Mouse (Mus musculus): ENCODE measurements around the gene Tet2. TPM values are rescaled to one million over a fixed set of nuclear protein-coding genes. Genes with fewer than 3 reads are reported as not detected.

The Tet2 gene
- polyA plus RNA-seq, 1 experiment from 2014 or later: 19.7 TPM

- Histone ChIP-seq H3K4me3 (ENCODE audit: low read depth, low read length) (no peak overlapping the region), H3K36me3 (ENCODE audit: control insufficient read depth, insufficient read depth, low read length) (no peaks in the 10 kb centered on the region), H3K9me3 (ENCODE audit: control insufficient read depth, low read length) (no peaks in the 10 kb centered on the region), H3K27ac (ENCODE audit: low read depth) (no peak overlapping the region), H3K27me3 (replicated peaks; ENCODE audit: control insufficient read depth, insufficient read depth, low read length) (no peaks in the 10 kb centered on the region), H3K4me1 (replicated peaks; ENCODE audit: control insufficient read depth, insufficient read depth, low read length) (no peaks in the 10 kb centered on the region), H3K9ac (ENCODE audit: low read length) (no peak overlapping the region), H3K4me2 (ENCODE audit: low read length) (no peak overlapping the region)
- 90% methylated on average over 6 of the region's 6 CpGs for WGBS
- DNase-seq (ENCODE audit: low spot score) (no peak), ATAC-seq (replicated peaks; ENCODE audit: low FRiP score, low TSS enrichment, low read depth) (no peak)
Measured at GRCm38 (mm10) chr3:133435141-133435773, 109.7 kb downstream of the Tet2 start.

DNA sequence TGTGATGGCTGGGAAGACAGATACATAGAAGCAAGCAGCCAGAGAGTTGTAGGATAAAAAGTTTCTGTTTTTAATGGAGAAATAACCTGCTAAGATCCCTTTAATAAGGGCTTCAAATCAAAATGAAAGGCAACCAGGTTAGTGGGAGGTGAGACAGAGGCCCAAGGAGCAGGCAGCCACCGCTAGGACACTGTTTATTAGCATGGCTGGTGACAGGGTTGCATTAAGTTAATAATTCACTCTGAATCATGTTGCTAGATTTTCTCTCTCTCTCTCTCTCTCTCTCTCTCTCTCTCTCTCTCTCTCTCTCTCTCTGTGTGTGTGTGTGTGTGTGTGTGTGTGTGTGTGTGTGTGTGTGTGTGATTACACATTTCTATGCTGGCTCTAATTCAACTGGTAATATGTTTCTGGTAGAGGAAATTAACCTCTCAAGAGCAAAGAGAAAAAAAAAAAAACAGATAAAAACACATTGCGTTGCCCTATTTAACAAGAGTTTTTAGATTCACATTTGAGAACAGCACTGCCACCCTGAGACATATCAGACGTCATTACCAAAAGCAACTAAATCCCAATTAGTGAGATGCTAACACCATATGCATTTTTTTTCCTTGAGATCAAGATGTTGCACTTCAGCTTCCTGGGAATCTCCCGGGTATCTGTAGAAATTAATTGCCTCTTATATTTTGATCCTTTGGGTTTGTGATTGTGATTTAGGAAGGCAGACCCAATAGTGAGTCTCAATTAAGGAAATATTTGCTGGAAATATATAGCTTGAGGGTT is 115.4 kb downstream of the Tet2 start:
- no peak overlapping the region for H3K27ac ChIP-seq (ENCODE audit: low read depth)
- no peak overlapping the region for H3K4me3 ChIP-seq (ENCODE audit: low read depth, low read length)
- no peaks in the 10 kb centered on the region for H3K36me3 ChIP-seq (ENCODE audit: control insufficient read depth, insufficient read depth, low read length)
- no peaks in the 10 kb centered on the region for H3K4me1 ChIP-seq (replicated peaks; ENCODE audit: control insufficient read depth, insufficient read depth, low read length)
- H3K9ac ChIP-seq (ENCODE audit: low read length): no peak overlapping the region
- ATAC-seq (replicated peaks; ENCODE audit: low FRiP score, low TSS enrichment, low read depth) (no peak), DNase-seq (ENCODE audit: low spot score) (no peak)
- H3K9me3 ChIP-seq (ENCODE audit: control insufficient read depth, low read length): no peaks in the 10 kb centered on the region
- WGBS: 80% methylated on average over 4 of the region's 4 CpGs
- H3K27me3 ChIP-seq (replicated peaks; ENCODE audit: control insufficient read depth, insufficient read depth, low read length): no peaks in the 10 kb centered on the region
- H3K4me2 ChIP-seq (ENCODE audit: low read length): no peak overlapping the region

- no peak overlapping the region for H3K9ac ChIP-seq (ENCODE audit: low read length)
- H3K4me3 ChIP-seq (ENCODE audit: low read depth, low read length): no peak overlapping the region
- WGBS: 82% methylated on average over 4 of the region's 4 CpGs
- ATAC-seq (replicated peaks; ENCODE audit: low FRiP score, low TSS enrichment, low read depth) (no peak), DNase-seq (ENCODE audit: low spot score) (no peak)
- H3K4me1 ChIP-seq (replicated peaks; ENCODE audit: control insufficient read depth, insufficient read depth, low read length): no peaks in the 10 kb centered on the region
- H3K9me3 ChIP-seq (ENCODE audit: control insufficient read depth, low read length): no peaks in the 10 kb centered on the region
- H3K4me2 ChIP-seq (ENCODE audit: low read length): no peak overlapping the region
- H3K27ac ChIP-seq (ENCODE audit: low read depth): no peak overlapping the region
- no peaks in the 10 kb centered on the region for H3K27me3 ChIP-seq (replicated peaks; ENCODE audit: control insufficient read depth, insufficient read depth, low read length)
- no peaks in the 10 kb centered on the region for H3K36me3 ChIP-seq (ENCODE audit: control insufficient read depth, insufficient read depth, low read length)
Measured at GRCm38 (mm10) chr3:133428003-133428402, 116.9 kb downstream of the Tet2 start.

- no peaks in the 10 kb centered on the region for H3K9me3 ChIP-seq (ENCODE audit: control insufficient read depth, low read length)
- DNase-seq (ENCODE audit: low spot score) (no peak), ATAC-seq (replicated peaks; ENCODE audit: low FRiP score, low TSS enrichment, low read depth) (no peak)
- no peaks in the 10 kb centered on the region for H3K4me1 ChIP-seq (replicated peaks; ENCODE audit: control insufficient read depth, insufficient read depth, low read length)
- H3K9ac ChIP-seq (ENCODE audit: low read length): no peak overlapping the region
- H3K4me3 ChIP-seq (ENCODE audit: low read depth, low read length): no peak overlapping the region
- no peak overlapping the region for H3K4me2 ChIP-seq (ENCODE audit: low read length)
- H3K27me3 ChIP-seq (replicated peaks; ENCODE audit: control insufficient read depth, insufficient read depth, low read length): no peaks in the 10 kb centered on the region
- no peaks in the 10 kb centered on the region for H3K36me3 ChIP-seq (ENCODE audit: control insufficient read depth, insufficient read depth, low read length)
- no peak overlapping the region for H3K27ac ChIP-seq (ENCODE audit: low read depth)
Measured at GRCm38 (mm10) chr3:133423073-133423472, 121.9 kb downstream of the Tet2 start.

- H3K27ac ChIP-seq (ENCODE audit: low read depth): no peak overlapping the region
- WGBS: 90% methylated on average over 4 of the region's 4 CpGs
- DNase-seq (ENCODE audit: low spot score) (no peak), ATAC-seq (replicated peaks; ENCODE audit: low FRiP score, low TSS enrichment, low read depth) (no peak)
- no peaks in the 10 kb centered on the region for H3K4me1 ChIP-seq (replicated peaks; ENCODE audit: control insufficient read depth, insufficient read depth, low read length)
- no peak overlapping the region for H3K4me3 ChIP-seq (ENCODE audit: low read depth, low read length)
- H3K9ac ChIP-seq (ENCODE audit: low read length): no peak overlapping the region
- H3K9me3 ChIP-seq (ENCODE audit: control insufficient read depth, low read length): no peaks in the 10 kb centered on the region
- H3K36me3 ChIP-seq (ENCODE audit: control insufficient read depth, insufficient read depth, low read length): no peaks in the 10 kb centered on the region
- no peak overlapping the region for H3K4me2 ChIP-seq (ENCODE audit: low read length)
- H3K27me3 ChIP-seq (replicated peaks; ENCODE audit: control insufficient read depth, insufficient read depth, low read length): no peaks in the 10 kb centered on the region
Measured at GRCm38 (mm10) chr3:133414747-133415146, 130.2 kb downstream of the Tet2 start.

Small RNA genes lying within 50 kb of the gene (microRNA-seq; reads per million reads assigned to microRNA genes)
- not detected for gene Gm25042

Other genes with a start within 250 kb of the Tet2 start
- gene Ppa2, start 235.0 kb downstream of the Tet2 start, polyA plus RNA-seq (2014; fragmentation: Nextera tagmentation; extraction: Ambion mirVana): 107 and 113 TPM in 2 replicates